Mouse (Mus musculus) heart, embryonic 15.5 days (tissue): ENCODE data around the gene Fam110a. TPM values are rescaled to one million over a fixed set of nuclear protein-coding genes. Genes with fewer than 3 reads are reported as not detected.

Experiments used
- ATAC-seq: fragments of 200-750 bp; cut with Nextera tagmentation; replicated peaks from 2 replicates; pipeline ENCODE4 v1.8.0; 2017; ENCODE audit warnings: low read depth, moderate TSS enrichment; ENCODE audit not compliant: insufficient number of reproducible peaks, insufficient read depth, low FRiP score
- H3K27ac ChIP-seq: fragments of 300-500 bp; sonication (generic); 2 replicates; pipeline ENCODE4 v1.5.1; 2015; ENCODE audit warnings: mild to moderate bottlenecking, inconsistent platforms
- H3K27me3 ChIP-seq: fragments of 300-500 bp; sonication (generic); 2 replicates; pipeline ENCODE4 v1.6.1; 2015; ENCODE audit warnings: inconsistent platforms
- H3K36me3 ChIP-seq: fragments of 300-500 bp; sonication (generic); 2 replicates; pipeline ENCODE4 v1.6.1; 2015; ENCODE audit warnings: mild to moderate bottlenecking, inconsistent platforms
- H3K4me1 ChIP-seq: fragments of 300-500 bp; sonication (generic); replicated peaks from 2 replicates; pipeline ENCODE4 v1.6.1; 2015; ENCODE audit warnings: inconsistent platforms
- H3K4me2 ChIP-seq: fragments of 300-500 bp; sonication (generic); 2 replicates; pipeline ENCODE4 v1.6.1; 2015; ENCODE audit warnings: inconsistent platforms, mild to moderate bottlenecking, moderate library complexity
- H3K4me3 ChIP-seq: fragments of 300-500 bp; sonication (generic); 2 replicates; pipeline ENCODE4 v1.5.1; 2015; ENCODE audit warnings: mild to moderate bottlenecking, inconsistent platforms
- H3K9ac ChIP-seq: fragments of 300-500 bp; sonication (generic); 2 replicates; pipeline ENCODE4 v1.6.1; 2015; ENCODE audit warnings: mild to moderate bottlenecking, inconsistent platforms
- H3K9me3 ChIP-seq: fragments of 300-500 bp; sonication (generic); replicated peaks from 2 replicates; pipeline ENCODE4 v1.6.1; 2016; ENCODE audit warnings: inconsistent platforms
- WGBS: fragments of 180-500 bp; shearing (Covaris S2); methylation state at CpG from one replicate; pipeline ENCODE4 v1.1.7; 2015; ENCODE audit warnings: mixed read lengths; 5-methylcytosine and 5-hydroxymethylcytosine counted together
- polyA plus RNA-seq: library from polyadenylated mRNA; unstranded; fragments of >200 nt; fragmentation: Nextera tagmentation; extraction: Ambion mirVana; gene quantifications from 2 replicates; pipeline ENCODE4 v1.2.1, GENCODE M21; 2015

Gene Fam110a
- polyA plus RNA-seq, 1 experiment from 2014 or later: 8.8 TPM

GRCm38 (mm10) chr2:151949082-151949774, 30.8 kb downstream of the Fam110a start:
- Histone ChIP-seq H3K4me1 (no peaks in the 10 kb centered on the region), H3K4me3 (no peak overlapping the region), H3K36me3 (no peaks in the 10 kb centered on the region), H3K4me2 (no peak overlapping the region), H3K27me3 (peaks cover 8% of the 10 kb centered on the region; the same call in 1 of the 2 replicates), H3K9me3 (no peaks in the 10 kb centered on the region), H3K9ac (no peak overlapping the region), H3K27ac (no peak overlapping the region)
- ATAC-seq: no peak
- 64% methylated on average over 2 of the region's 2 CpGs for WGBS

GRCm38 (mm10) chr2:151948311-151948710, 31.7 kb downstream of the Fam110a start:
- Histone ChIP-seq H3K27me3 (peaks cover 8% of the 10 kb centered on the region; the same call in 1 of the 2 replicates), H3K9ac (no peak overlapping the region), H3K4me2 (no peak overlapping the region), H3K27ac (no peak overlapping the region), H3K4me1 (no peaks in the 10 kb centered on the region), H3K9me3 (no peaks in the 10 kb centered on the region), H3K4me3 (no peak overlapping the region), H3K36me3 (no peaks in the 10 kb centered on the region)
- whole genome bisulfite sequencing: 74% methylated on average over 7 of the region's 7 CpGs
- ATAC-seq: no peak

GRCm38 (mm10) chr2:151947617-151948016, 32.4 kb downstream of the Fam110a start:
- H3K27me3 ChIP-seq: peaks cover 8% of the 10 kb centered on the region; the same call in 1 of the 2 replicates
- no peak overlapping the region for H3K4me2 ChIP-seq
- H3K27ac ChIP-seq: no peak overlapping the region
- no peak overlapping the region for H3K9ac ChIP-seq
- no peaks in the 10 kb centered on the region for H3K4me1 ChIP-seq
- H3K9me3 ChIP-seq: no peaks in the 10 kb centered on the region
- H3K36me3 ChIP-seq: no peaks in the 10 kb centered on the region
- ATAC-seq: no peak
- no peak overlapping the region for H3K4me3 ChIP-seq
- WGBS: 82% methylated on average over 2 of the region's 2 CpGs

- peaks cover 15% of the 10 kb centered on the region for H3K27me3 ChIP-seq
- no peak for ATAC-seq
- 43% methylated on average over 2 of the region's 2 CpGs for WGBS
Measured at GRCm38 (mm10) chr2:151944106-151944505, 35.9 kb downstream of the Fam110a start.

GRCm38 (mm10) chr2:151941269-151941668, 38.8 kb downstream of the Fam110a start:
- H3K27ac ChIP-seq: no peak overlapping the region
- peaks cover 12% of the 10 kb centered on the region for H3K4me1 ChIP-seq
- H3K4me2 ChIP-seq: no peak overlapping the region
- H3K36me3 ChIP-seq: no peaks in the 10 kb centered on the region
- ATAC-seq: no peak
- H3K9ac ChIP-seq: no peak overlapping the region
- no peaks in the 10 kb centered on the region for H3K9me3 ChIP-seq
- no peak overlapping the region for H3K4me3 ChIP-seq
- peaks cover 16% of the 10 kb centered on the region for H3K27me3 ChIP-seq
- WGBS: 38% methylated on average over 2 of the region's 2 CpGs

More at GRCm38 (mm10) chr2:151944106-151944505, 35.9 kb downstream of the Fam110a start:
- Histone ChIP-seq H3K4me1 (no peaks in the 10 kb centered on the region), H3K27ac (no peak overlapping the region), H3K4me3 (no peak overlapping the region), H3K9me3 (no peaks in the 10 kb centered on the region), H3K4me2 (no peak overlapping the region), H3K9ac (no peak overlapping the region), H3K36me3 (no peaks in the 10 kb centered on the region)

- Histone ChIP-seq H3K4me3 (no peak overlapping the region), H3K4me1 (peaks cover 12% of the 10 kb centered on the region), H3K27ac (no peak overlapping the region), H3K9me3 (no peaks in the 10 kb centered on the region), H3K9ac (no peak overlapping the region), H3K36me3 (no peaks in the 10 kb centered on the region), H3K4me2 (no peak overlapping the region), H3K27me3 (peaks cover 16% of the 10 kb centered on the region)
- no peak for ATAC-seq
- WGBS: 65% methylated on average over 5 of the region's 5 CpGs
Measured at GRCm38 (mm10) chr2:151939651-151940420, 40.2 kb downstream of the Fam110a start.

- H3K4me3 ChIP-seq: no peak overlapping the region
- H3K4me1 ChIP-seq: peaks cover 12% of the 10 kb centered on the region
- H3K9ac ChIP-seq: no peak overlapping the region
- no peak overlapping the region for H3K27ac ChIP-seq
- WGBS: 42% methylated on average over 11 of the region's 11 CpGs
- ATAC-seq: no peak
- no peaks in the 10 kb centered on the region for H3K9me3 ChIP-seq
- H3K4me2 ChIP-seq: no peak overlapping the region
- H3K27me3 ChIP-seq: peaks cover 16% of the 10 kb centered on the region
- H3K36me3 ChIP-seq: no peaks in the 10 kb centered on the region
Measured at GRCm38 (mm10) chr2:151938780-151939200, 41.2 kb downstream of the Fam110a start.

- Histone ChIP-seq H3K27ac (no peak overlapping the region), H3K36me3 (no peaks in the 10 kb centered on the region), H3K4me2 (no peak overlapping the region), H3K4me3 (no peak overlapping the region), H3K27me3 (peaks cover 16% of the 10 kb centered on the region), H3K4me1 (peaks cover 12% of the 10 kb centered on the region), H3K9me3 (no peaks in the 10 kb centered on the region), H3K9ac (no peak overlapping the region)
- ATAC-seq: no peak
- WGBS: 60% methylated on average over 3 of the region's 3 CpGs
Measured at GRCm38 (mm10) chr2:151937893-151938292, 42.1 kb downstream of the Fam110a start.

- Histone ChIP-seq H3K4me2 (no peak overlapping the region), H3K27me3 (peaks cover 3% of the 10 kb centered on the region; the same call in 1 of the 2 replicates), H3K27ac (no peak overlapping the region), H3K4me1 (peaks cover 6% of the 10 kb centered on the region), H3K36me3 (no peaks in the 10 kb centered on the region), H3K4me3 (no peak overlapping the region), H3K9me3 (no peaks in the 10 kb centered on the region), H3K9ac (no peak overlapping the region)
- WGBS: 29% methylated on average over 7 of the region's 7 CpGs
- ATAC-seq: no peak
Measured at GRCm38 (mm10) chr2:151930389-151931074, 49.5 kb downstream of the Fam110a start.

- Histone ChIP-seq H3K9ac (no peak overlapping the region), H3K27ac (no peak overlapping the region), H3K4me2 (no peak overlapping the region), H3K4me1 (peaks cover 8% of the 10 kb centered on the region), H3K36me3 (no peaks in the 10 kb centered on the region), H3K4me3 (no peak overlapping the region), H3K27me3 (peaks cover 3% of the 10 kb centered on the region; the same call in 1 of the 2 replicates), H3K9me3 (no peaks in the 10 kb centered on the region)
- WGBS: 83% methylated on average over 11 of the region's 11 CpGs
- no peak for ATAC-seq
Measured at GRCm38 (mm10) chr2:151927103-151927502, 52.9 kb downstream of the Fam110a start.

- no peak for ATAC-seq
- no peaks in the 10 kb centered on the region; the same call in 1 of the 2 replicates for H3K27me3 ChIP-seq
- H3K36me3 ChIP-seq: no peaks in the 10 kb centered on the region
- H3K4me3 ChIP-seq: no peak overlapping the region
- H3K9me3 ChIP-seq: no peaks in the 10 kb centered on the region
- WGBS: 51% methylated on average over 4 of the region's 4 CpGs
- no peak overlapping the region for H3K9ac ChIP-seq
- H3K4me1 ChIP-seq: peaks cover 8% of the 10 kb centered on the region
- H3K27ac ChIP-seq: no peak overlapping the region
- no peak overlapping the region for H3K4me2 ChIP-seq
Measured at GRCm38 (mm10) chr2:151925715-151926114, 54.3 kb downstream of the Fam110a start.
